Mouse (Mus musculus) c-Kit-negative CD71-positive TER-119-positive erythroid progenitor cells, embryonic 14.5 days (primary cell): ENCODE results near the gene Sbpl.
"Not testable (repeated sequence)": the region's sequence is repeated elsewhere in the genome, so short reads cannot be mapped to it uniquely, and the experiment has no call there.

Experiments used
- DNase-seq: peaks from one replicate; pipeline ENCODE4 v3.0.0-alpha.2; 2013; ENCODE audit warnings: low read depth, low spot score

Gene Sbpl

DNA sequence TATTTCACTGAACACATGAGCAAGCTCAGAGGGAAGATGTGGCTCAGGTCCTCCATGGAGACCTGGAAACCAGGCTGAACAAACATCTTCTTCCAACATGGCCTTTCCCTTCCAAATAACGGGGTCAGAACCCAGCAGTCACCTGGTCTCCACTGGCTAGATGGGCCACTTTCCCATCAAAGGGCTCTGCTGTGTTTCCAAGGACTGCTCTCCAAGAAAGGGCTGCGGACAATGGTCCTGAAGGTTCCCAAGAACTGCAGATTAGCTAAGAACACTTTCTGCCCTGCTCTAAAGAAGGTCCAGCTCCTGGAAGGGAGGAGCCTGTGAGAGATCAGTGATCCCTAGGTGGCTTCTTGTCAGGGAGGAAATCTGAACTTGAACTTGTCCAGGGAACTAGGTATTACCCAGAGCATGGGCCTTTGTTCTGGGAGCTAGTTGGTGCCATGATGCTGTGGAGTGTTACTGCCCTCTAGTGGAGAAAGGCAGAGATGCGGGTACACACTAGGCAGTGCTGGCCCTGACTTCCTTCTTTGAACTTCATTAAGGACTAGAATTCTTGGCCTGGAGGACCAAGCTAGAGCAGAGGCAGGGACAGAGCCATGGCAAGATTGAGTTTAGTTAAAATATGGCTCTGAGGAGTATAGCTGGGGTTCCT lies 5.1 kb upstream of the Sbpl start:
- peak; percentile 31 for DNase-seq

DNA sequence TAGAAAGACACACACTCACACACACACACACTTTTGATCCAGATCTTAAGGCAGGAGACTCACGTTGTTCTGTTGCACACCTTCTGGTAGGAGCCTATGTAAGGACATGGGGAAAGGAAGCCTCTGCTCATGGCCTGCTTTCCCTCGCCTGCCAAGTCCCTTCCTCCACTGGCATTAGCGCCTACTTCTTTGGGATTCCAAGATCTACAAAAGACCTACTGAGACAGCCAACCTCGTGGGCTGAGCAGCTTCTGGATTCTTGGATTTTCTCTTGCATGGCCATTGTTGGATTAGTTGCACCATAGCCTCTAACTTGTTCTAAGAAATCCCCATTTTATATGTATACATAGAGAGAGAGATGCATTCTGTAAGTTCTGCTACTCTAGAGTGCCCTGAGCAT lies 4.2 kb downstream of the Sbpl start:
- not testable (repeated sequence) for DNase-seq

DNA sequence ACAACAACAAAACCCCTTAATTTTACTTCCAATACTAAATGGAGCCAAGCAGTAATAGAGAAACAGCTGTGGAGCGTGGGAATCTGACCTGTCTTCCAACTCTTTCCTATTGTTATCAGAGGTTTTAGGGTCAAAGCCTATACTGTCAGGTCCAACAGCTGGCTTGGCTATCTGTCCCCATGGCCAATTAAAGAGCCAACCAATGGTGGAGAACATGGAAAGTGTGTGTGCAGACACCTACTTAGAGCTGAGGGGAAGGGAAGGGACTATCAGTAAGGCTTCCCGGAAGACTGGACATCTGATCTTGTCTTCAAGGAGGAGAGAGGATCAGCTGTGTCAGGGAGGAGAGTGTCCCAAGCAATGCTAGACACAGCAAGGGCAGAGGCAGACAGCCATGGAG lies 6.0 kb downstream of the Sbpl start:
- no peak for DNase-seq

DNA sequence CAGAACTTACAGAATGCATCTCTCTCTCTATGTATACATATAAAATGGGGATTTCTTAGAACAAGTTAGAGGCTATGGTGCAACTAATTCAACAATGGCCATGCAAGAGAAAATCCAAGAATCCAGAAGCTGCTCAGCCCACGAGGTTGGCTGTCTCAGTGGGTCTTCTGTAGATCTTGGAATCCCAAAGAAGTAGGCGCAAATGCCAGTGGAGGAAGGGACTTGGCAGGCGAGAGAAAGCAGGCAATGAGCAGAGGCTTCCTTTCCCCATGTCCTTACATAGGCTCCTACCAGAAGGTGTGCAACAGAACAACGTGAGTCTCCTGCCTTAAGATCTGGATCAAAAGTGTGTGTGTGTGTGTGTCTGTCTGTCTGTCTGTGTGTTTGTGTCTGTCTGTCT lies 7.6 kb downstream of the Sbpl start:
- not testable (repeated sequence) for DNase-seq

DNA sequence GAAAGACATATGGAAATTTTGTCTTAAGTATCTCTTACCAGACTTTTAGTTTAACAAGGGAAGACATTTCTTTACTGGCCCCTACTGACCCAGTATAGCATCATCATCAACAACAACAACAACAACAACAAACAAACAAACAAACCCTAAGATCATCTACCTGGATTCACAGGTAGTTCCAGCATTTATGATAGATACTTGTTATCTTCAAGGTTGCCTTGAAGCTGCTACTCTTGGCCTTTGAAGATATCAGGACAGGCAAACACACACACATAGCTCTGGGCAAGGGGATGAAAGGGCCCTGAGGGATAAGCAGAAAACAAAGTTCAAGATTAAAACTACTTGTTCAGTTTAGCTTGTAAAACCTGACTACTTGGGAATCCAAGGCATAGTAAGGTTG lies 13.7 kb downstream of the Sbpl start, which contains the start of gene Sbp:
Gene Sbp, plus strand, starts transcription at position 301 of the 400 bp plus-strand sequence.
- DNase-seq: no peak

DNA sequence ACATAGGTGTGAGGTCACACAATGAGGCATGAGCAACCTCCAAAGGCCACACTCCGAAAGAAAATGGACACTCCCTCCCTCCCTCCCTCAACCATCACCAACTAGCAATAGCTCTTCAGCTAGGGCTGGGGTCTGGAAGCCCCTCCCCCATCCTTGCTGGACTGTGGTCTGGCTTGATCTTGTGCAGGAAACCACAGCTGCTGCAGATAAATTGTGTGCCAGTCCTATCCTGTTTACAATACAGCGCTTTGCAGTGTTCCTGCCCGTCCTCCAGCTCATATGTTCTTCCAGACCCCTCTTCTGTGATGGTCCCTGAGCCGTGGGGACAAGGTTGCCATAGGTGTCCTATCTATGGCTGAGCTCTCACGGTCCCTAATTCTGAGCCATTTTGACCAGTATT lies 23.9 kb downstream of the Sbpl start:
- DNase-seq: no peak

DNA sequence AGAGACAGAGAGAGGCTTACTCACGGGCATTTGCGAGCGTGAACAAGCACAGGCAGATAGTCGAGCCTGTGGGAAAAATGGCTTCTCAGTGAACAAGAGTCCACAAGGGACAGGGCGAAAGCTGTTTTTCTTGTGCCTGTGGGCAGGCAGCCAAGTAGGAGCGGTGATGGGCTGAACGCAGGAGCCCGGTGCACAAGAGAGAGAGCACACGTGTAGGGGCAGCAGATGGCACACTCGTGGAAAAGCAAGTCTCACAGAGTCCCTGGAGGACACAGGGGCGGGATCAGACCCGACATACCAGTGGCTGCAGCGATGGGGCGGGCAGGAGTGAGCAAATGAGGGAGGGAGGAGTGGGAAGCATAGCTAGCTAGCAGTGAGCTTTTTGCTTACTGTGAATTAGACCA lies 30.0 kb downstream of the Sbpl start:
- DNase-seq: peak; percentile 11

DNA sequence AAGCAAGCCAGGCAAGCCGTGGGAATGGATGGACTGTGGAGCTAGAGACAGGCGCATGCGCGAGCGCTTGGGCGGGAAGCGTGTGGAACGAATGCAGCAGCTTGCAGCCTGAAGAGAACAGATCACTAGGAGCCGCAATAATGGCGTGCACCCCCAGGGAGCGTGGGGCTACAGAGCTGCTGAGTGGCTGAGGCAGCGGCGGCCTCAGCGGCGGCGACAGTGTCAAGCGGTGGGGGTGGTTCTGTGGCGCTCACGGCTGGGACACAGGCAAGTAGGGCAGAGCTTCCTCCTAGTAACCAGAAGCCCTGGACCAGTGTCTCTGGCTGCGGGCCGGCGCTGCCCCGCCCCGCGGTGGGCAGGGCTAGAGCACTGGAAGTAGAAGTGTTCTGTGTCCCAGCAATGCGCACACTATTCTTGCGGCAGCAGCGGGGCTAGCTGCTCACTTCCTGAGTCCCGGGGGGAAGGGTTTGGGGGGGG lies 30.5 kb downstream of the Sbpl start:
- DNase-seq: peak; percentile 61

DNA sequence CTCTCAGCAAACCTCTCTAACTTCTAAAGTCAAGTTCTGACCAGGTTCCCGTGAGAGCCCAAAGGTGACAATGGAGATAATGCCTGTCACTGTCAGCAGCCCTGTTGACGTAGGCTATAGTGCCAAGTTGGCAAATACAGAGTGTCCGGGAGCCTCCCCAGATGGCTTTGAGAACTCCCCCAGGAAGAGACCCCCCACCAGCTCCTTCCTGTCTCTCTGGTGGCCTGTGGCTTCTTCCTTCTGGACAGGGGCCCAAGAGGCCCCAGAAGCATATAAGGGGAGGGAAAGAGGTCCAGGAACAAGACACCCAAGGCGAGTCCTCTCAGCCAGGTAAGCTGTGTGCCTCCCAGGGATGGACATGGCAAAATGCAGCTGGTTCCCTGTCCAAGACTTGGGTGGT lies 37.9 kb downstream of the Sbpl start, which contains the start of gene Dcpp3:
Gene Dcpp3, plus strand, starts transcription at position 301 of the 400 bp plus-strand sequence.
- DNase-seq: not testable (repeated sequence)
